Mouse (Mus musculus): ENCODE results near the gene Pbld2.

GRCm38 (mm10) chr10:63038571-63039320 is 14.6 kb downstream of the Pbld2 start:
- no peak for TF ChIP-seq GATA1 (IDR thresholded peaks at IDR 0.05; ENCODE audit: low read length)
- TF ChIP-seq TAL1 (IDR thresholded peaks at IDR 0.05; ENCODE audit: low read length), result no peak

All from erythroblast, embryonic 14.5 days (primary cell).